Mouse (Mus musculus) hindbrain, embryonic 16.5 days (tissue): ENCODE measurements at regions not wholly inside any gene's neighbourhood (a gene's known extent, or its start where the extent isn't known, plus 50 kb on each side); places are given as distances from the start of the nearest gene placed in this dataset.

Source experiments
- ATAC-seq: fragments of 200-750 bp; cut with Nextera tagmentation; 2 replicates; pipeline ENCODE4 v1.8.0; 2017; ENCODE audit warnings: moderate TSS enrichment, moderate library complexity
- H3K27ac ChIP-seq: fragments of 300-500 bp; sonication (generic); 2 replicates; pipeline ENCODE4 v1.5.1; 2014; ENCODE audit warnings: low read depth, mild to moderate bottlenecking, control low read depth, low read length, moderate library complexity
- H3K27me3 ChIP-seq: fragments of 300-500 bp; sonication (generic); replicated peaks from 2 replicates; pipeline ENCODE4 v1.6.1; 2014; ENCODE audit warnings: low read length; ENCODE audit not compliant: control insufficient read depth, insufficient read depth
- H3K36me3 ChIP-seq: fragments of 300-500 bp; sonication (generic); 2 replicates; pipeline ENCODE4 v1.6.1; 2014; ENCODE audit warnings: mild to moderate bottlenecking, low read length, moderate library complexity, mixed read lengths; ENCODE audit not compliant: control insufficient read depth, insufficient read depth
- H3K4me1 ChIP-seq: fragments of 300-500 bp; sonication (generic); 2 replicates; pipeline ENCODE4 v1.6.1; 2014; ENCODE audit warnings: low read depth, low read length; ENCODE audit not compliant: control insufficient read depth, insufficient read depth
- H3K4me2 ChIP-seq: fragments of 300-500 bp; sonication (generic); 2 replicates; pipeline ENCODE4 v1.6.1; 2014; ENCODE audit warnings: mild to moderate bottlenecking, low read length, control low read depth, moderate library complexity
- H3K4me3 ChIP-seq: fragments of 300-500 bp; sonication (generic); 2 replicates; pipeline ENCODE4 v1.5.1; 2014; ENCODE audit warnings: mild to moderate bottlenecking, low read length, control low read depth, moderate library complexity
- H3K9ac ChIP-seq: fragments of 300-500 bp; sonication (generic); 2 replicates; pipeline ENCODE4 v1.6.1; 2014; ENCODE audit warnings: low read depth, mild to moderate bottlenecking, control low read depth, low read length, moderate library complexity
- H3K9me3 ChIP-seq: fragments of 300-500 bp; sonication (generic); 2 replicates; pipeline ENCODE4 v1.6.1; 2014; ENCODE audit warnings: mild to moderate bottlenecking, low read length, moderate library complexity; ENCODE audit not compliant: control insufficient read depth
- WGBS: fragments of 180-500 bp; shearing (Covaris S2); extraction: QIAGEN DNeasy Blood & Tissue Kit; methylation state at CpG from one replicate; pipeline ENCODE4 v1.1.7; 2014; 5-methylcytosine and 5-hydroxymethylcytosine counted together

- Histone ChIP-seq H3K27ac (no peak overlapping the region), H3K4me1 (no peaks in the 10 kb centered on the region), H3K9ac (no peak overlapping the region), H3K36me3 (no peaks in the 10 kb centered on the region), H3K4me2 (no peak overlapping the region), H3K9me3 (no peaks in the 10 kb centered on the region), H3K4me3 (no peak overlapping the region), H3K27me3 (no peaks in the 10 kb centered on the region)
- WGBS, result 50% methylated on average over 1 of the region's 1 CpGs
- peak; percentile 61 for ATAC-seq
Measured at GRCm38 (mm10) chr1:48383590-48383989, 1490.9 kb upstream of the Slc39a10 start.

GRCm38 (mm10) chr1:48380139-48380538 is 1487.5 kb upstream of the Slc39a10 start:
- no peak overlapping the region for H3K4me2 ChIP-seq
- 81% methylated on average over 2 of the region's 2 CpGs for WGBS

GRCm38 (mm10) chr1:48351416-48351815 is 1458.8 kb upstream of the Slc39a10 start:
- H3K9me3 ChIP-seq, result no peaks in the 10 kb centered on the region
- 76% methylated on average over 3 of the region's 3 CpGs for WGBS
- ATAC-seq, result no peak
- H3K27me3 ChIP-seq, result no peaks in the 10 kb centered on the region
- H3K36me3 ChIP-seq, result no peaks in the 10 kb centered on the region
- no peak overlapping the region for H3K4me3 ChIP-seq
- H3K27ac ChIP-seq, result no peak overlapping the region
- H3K9ac ChIP-seq, result no peak overlapping the region
- H3K4me2 ChIP-seq, result no peak overlapping the region
- H3K4me1 ChIP-seq, result no peaks in the 10 kb centered on the region

More at GRCm38 (mm10) chr1:48380139-48380538, 1487.5 kb upstream of the Slc39a10 start:
- Histone ChIP-seq H3K27me3 (no peaks in the 10 kb centered on the region), H3K4me1 (no peaks in the 10 kb centered on the region), H3K27ac (no peak overlapping the region), H3K4me3 (no peak overlapping the region), H3K36me3 (no peaks in the 10 kb centered on the region), H3K9me3 (no peaks in the 10 kb centered on the region), H3K9ac (no peak overlapping the region)
- ATAC-seq, result no peak

GRCm38 (mm10) chr1:48342963-48343362 is 1450.3 kb upstream of the Slc39a10 start:
- H3K9me3 ChIP-seq, result no peaks in the 10 kb centered on the region
- H3K27ac ChIP-seq, result no peak overlapping the region
- H3K4me1 ChIP-seq, result no peaks in the 10 kb centered on the region
- no peak for ATAC-seq
- no peak overlapping the region for H3K4me3 ChIP-seq
- no peak overlapping the region for H3K9ac ChIP-seq
- no peak overlapping the region for H3K4me2 ChIP-seq
- no peaks in the 10 kb centered on the region for H3K36me3 ChIP-seq
- no peaks in the 10 kb centered on the region for H3K27me3 ChIP-seq
